Mouse (Mus musculus): ENCODE measurements around the gene Zeb2. TPM values are rescaled to one million over a fixed set of nuclear protein-coding genes. Genes with fewer than 3 reads are reported as not detected.
A peak's percentile ranks its signal among the peaks of the same experiment; 100 is the strongest.

The Zeb2 gene
- polyA plus RNA-seq, 1 experiment, result 10.8 TPM

DNA sequence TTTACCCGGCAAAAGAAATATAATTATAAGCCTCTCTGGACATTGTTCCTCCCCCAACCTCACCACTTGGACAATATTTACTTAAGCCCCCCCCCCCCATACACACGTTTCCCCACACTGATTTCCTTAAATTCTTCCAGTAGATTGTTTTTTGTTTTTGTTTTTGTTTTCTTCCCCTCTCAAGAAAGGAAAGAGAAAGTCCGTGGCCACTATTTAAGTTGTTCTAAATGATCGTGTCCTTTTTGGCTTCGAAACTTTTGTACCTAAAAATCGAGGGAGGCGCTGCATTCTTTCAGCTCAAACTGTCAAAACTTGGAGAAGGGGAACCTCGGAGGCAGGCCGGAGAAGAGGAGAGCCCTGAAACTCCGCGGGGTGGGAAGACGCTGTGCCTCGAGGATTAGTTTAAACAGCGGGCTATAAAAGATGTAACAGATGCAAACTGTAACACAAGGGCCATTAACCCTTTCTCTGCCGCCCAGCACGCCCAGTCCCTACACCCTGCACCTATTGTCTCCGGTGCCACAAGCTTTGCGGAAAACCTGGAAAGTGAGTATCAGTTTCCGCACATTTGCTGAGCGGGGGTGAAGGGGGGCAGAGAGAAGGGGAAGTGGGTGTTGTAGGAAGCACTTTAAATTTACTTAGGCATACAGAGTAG lies 6.3 kb downstream of the Zeb2 start:
- peak overlapping the region; percentile 87 for H3K4me3 ChIP-seq
- H3K79me2 ChIP-seq (ENCODE audit: control insufficient read depth, insufficient read depth), result peaks cover 61% of the 10 kb centered on the region
- no peak overlapping the region for H3ac ChIP-seq (ENCODE audit: control insufficient read depth, insufficient read length)
- peak overlapping the region; percentile 98 for H3K4me2 ChIP-seq (ENCODE audit: low read depth)
- H3K27me3 ChIP-seq (ENCODE audit: control insufficient read depth, insufficient read depth, insufficient read length), result no peaks in the 10 kb centered on the region
- TF ChIP-seq MYOG (IDR thresholded peaks at IDR 0.05; ENCODE audit: control insufficient read depth in 1 of 3, insufficient read depth in 1 of 3, insufficient read length in 2 of 3, low read depth in 2 of 3) (peak in 2 of 3 experiments; percentile 5 to 75), SRF (IDR thresholded peaks at IDR 0.05; ENCODE audit: control insufficient read depth, insufficient read length, low read depth) (no peak), TCF3 (IDR thresholded peaks at IDR 0.05; ENCODE audit: insufficient read length, low read depth) (no peak), MYOD1 (IDR thresholded peaks at IDR 0.05; ENCODE audit: control insufficient read depth in 1 of 3, insufficient read length in 2 of 3, low read depth in 2 of 3) (peak in 2 of 3 experiments; percentile 33 to 59), CEBPB (IDR thresholded peaks at IDR 0.05; ENCODE audit: insufficient read depth, poor library complexity, severe bottlenecking) (no peak), REST (IDR thresholded peaks at IDR 0.05; ENCODE audit: insufficient read depth, insufficient read length) (no peak), USF1 (IDR thresholded peaks at IDR 0.05; ENCODE audit: low read depth) (no peak), TCF12 (IDR thresholded peaks at IDR 0.05; ENCODE audit: insufficient read depth, poor library complexity, severe bottlenecking) (peak; percentile 9), POLR2AphosphoS2 (IDR thresholded peaks at IDR 0.05; ENCODE audit: insufficient read length, low read depth) (peak; percentile 26), E2F4 (IDR thresholded peaks at IDR 0.05; ENCODE audit: insufficient read depth) (no peak), POLR2A (IDR thresholded peaks at IDR 0.05; ENCODE audit: insufficient read length, low read depth) (peak; percentile 51), MAX (IDR thresholded peaks at IDR 0.05; ENCODE audit: low read depth) (no peak)
- H3K36me3 ChIP-seq (ENCODE audit: control insufficient read depth, insufficient read depth), result no peaks in the 10 kb centered on the region

DNA sequence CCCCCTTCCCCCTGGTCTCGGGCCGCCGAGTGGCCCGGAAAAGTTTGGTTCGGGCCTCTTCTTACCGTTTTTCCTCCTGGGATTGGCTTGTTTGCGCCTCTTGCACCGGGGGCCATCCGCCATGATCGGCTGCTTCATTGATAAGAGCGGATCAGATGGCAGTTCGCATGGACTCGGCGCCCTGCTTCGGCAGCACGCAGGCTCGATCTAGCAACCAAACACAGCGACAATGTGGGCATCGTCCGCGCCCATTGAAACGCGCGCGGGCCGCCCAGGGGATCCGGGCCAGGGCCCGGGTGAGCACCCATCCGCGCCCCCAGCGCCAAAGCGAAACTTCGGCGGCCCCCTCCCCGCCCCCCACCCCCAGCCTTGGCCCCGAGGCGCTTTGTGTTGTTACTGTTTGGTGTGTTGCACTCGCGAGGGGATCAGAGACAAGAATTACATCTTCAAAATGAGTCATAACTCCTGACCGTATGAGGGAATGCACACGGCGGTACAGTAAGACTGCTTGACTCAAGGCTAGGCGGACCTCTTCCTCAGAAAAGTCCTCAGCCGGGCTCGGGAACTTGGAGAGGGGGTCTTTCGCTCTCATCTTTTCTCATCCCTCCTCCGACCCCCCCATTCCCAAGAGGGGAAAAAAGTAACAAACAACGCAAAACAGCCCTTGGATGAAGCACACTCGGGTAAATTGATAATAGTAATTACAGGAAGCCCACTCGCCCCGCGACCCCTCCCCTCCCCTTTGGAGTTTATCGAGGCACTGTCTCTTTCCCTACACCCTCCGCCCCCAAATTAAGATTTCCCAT lies 7.0 kb downstream of the Zeb2 start:
- Histone ChIP-seq H3K27me3 (ENCODE audit: control insufficient read depth, insufficient read depth, insufficient read length) (no peaks in the 10 kb centered on the region), H3K79me2 (ENCODE audit: control insufficient read depth, insufficient read depth) (peaks cover 67% of the 10 kb centered on the region), H3K4me3 (peak overlapping the region; percentile 87), H3ac (ENCODE audit: control insufficient read depth, insufficient read length) (peak overlapping the region; percentile 99), H3K36me3 (ENCODE audit: control insufficient read depth, insufficient read depth) (no peaks in the 10 kb centered on the region), H3K4me2 (ENCODE audit: low read depth) (peak overlapping the region; percentile 98)
- TF ChIP-seq E2F4 (IDR thresholded peaks at IDR 0.05; ENCODE audit: insufficient read depth), result no peak
- peak; percentile 45 for TF ChIP-seq POLR2A (IDR thresholded peaks at IDR 0.05; ENCODE audit: insufficient read length, low read depth)
- no peak for TF ChIP-seq USF1 (IDR thresholded peaks at IDR 0.05; ENCODE audit: low read depth)
- no peak for TF ChIP-seq MYOD1 (IDR thresholded peaks at IDR 0.05; ENCODE audit: control insufficient read depth in 1 of 3, insufficient read length in 2 of 3, low read depth in 2 of 3)
- no peak for TF ChIP-seq SRF (IDR thresholded peaks at IDR 0.05; ENCODE audit: control insufficient read depth, insufficient read length, low read depth)
- no peak for TF ChIP-seq CEBPB (IDR thresholded peaks at IDR 0.05; ENCODE audit: insufficient read depth, poor library complexity, severe bottlenecking)
- TF ChIP-seq REST (IDR thresholded peaks at IDR 0.05; ENCODE audit: insufficient read depth, insufficient read length), result no peak
- TF ChIP-seq MYOG (IDR thresholded peaks at IDR 0.05; ENCODE audit: control insufficient read depth in 1 of 3, insufficient read depth in 1 of 3, insufficient read length in 2 of 3, low read depth in 2 of 3), result peak in 1 of 3 experiments; percentile 2
- no peak for TF ChIP-seq TCF12 (IDR thresholded peaks at IDR 0.05; ENCODE audit: insufficient read depth, poor library complexity, severe bottlenecking)
- TF ChIP-seq MAX (IDR thresholded peaks at IDR 0.05; ENCODE audit: low read depth), result no peak
- TF ChIP-seq POLR2AphosphoS2 (IDR thresholded peaks at IDR 0.05; ENCODE audit: insufficient read length, low read depth), result peak; percentile 6
- no peak for TF ChIP-seq TCF3 (IDR thresholded peaks at IDR 0.05; ENCODE audit: insufficient read length, low read depth)

DNA sequence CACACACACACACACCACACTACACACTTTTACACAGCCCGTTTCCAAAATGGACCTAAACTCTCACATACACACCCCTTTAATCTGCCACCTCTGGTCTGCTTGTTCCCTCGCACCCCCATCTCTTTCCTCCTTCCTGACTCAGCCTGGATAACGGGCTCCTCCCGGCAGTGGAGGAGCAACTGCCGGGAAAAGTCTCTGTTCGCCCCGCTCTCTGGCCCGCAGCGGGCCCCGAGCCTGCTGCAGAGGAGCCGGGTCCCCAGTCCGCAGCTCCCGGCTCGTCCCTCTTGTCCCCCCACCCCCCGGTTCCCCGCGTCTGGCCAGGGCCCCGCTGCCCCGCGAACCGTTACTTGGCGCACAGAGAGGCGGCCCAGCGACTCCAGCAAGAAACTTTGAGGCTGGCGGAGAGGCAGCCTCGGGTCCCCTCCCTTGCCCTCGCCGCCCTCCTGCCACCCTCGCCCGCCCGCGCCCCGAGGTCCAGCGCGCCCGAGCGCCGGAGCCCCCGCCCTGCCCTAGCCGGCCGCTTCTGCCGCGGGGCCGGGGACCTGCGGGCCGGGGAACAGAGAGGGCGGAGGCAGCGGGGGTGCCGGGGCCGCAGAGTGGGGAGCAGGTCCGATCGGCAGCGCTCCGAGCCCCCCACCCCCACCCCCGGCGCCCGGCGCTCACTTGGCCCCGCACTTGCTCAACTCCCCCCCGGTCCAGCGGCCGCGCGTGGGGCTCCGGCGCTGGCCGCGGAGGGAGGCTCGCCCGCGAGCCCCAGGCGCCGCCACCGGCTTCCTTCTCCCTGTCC lies 7.8 kb downstream of the Zeb2 start:
- Histone ChIP-seq H3K79me2 (ENCODE audit: control insufficient read depth, insufficient read depth) (peaks cover 75% of the 10 kb centered on the region), H3K27me3 (ENCODE audit: control insufficient read depth, insufficient read depth, insufficient read length) (no peaks in the 10 kb centered on the region), H3ac (ENCODE audit: control insufficient read depth, insufficient read length) (peak overlapping the region; percentile 99), H3K4me2 (ENCODE audit: low read depth) (peak overlapping the region; percentile 80), H3K36me3 (ENCODE audit: control insufficient read depth, insufficient read depth) (no peaks in the 10 kb centered on the region), H3K4me3 (peak overlapping the region; percentile 87)
- no peak for TF ChIP-seq USF1 (IDR thresholded peaks at IDR 0.05; ENCODE audit: low read depth)
- no peak for TF ChIP-seq CEBPB (IDR thresholded peaks at IDR 0.05; ENCODE audit: insufficient read depth, poor library complexity, severe bottlenecking)
- no peak for TF ChIP-seq TCF3 (IDR thresholded peaks at IDR 0.05; ENCODE audit: insufficient read length, low read depth)
- no peak for TF ChIP-seq POLR2A (IDR thresholded peaks at IDR 0.05; ENCODE audit: insufficient read length, low read depth)
- TF ChIP-seq REST (IDR thresholded peaks at IDR 0.05; ENCODE audit: insufficient read depth, insufficient read length), result no peak
- TF ChIP-seq SRF (IDR thresholded peaks at IDR 0.05; ENCODE audit: control insufficient read depth, insufficient read length, low read depth), result no peak
- no peak for TF ChIP-seq MYOD1 (IDR thresholded peaks at IDR 0.05; ENCODE audit: control insufficient read depth in 1 of 3, insufficient read length in 2 of 3, low read depth in 2 of 3)
- no peak for TF ChIP-seq MAX (IDR thresholded peaks at IDR 0.05; ENCODE audit: low read depth)
- TF ChIP-seq TCF12 (IDR thresholded peaks at IDR 0.05; ENCODE audit: insufficient read depth, poor library complexity, severe bottlenecking), result no peak
- TF ChIP-seq MYOG (IDR thresholded peaks at IDR 0.05; ENCODE audit: control insufficient read depth in 1 of 3, insufficient read depth in 1 of 3, insufficient read length in 2 of 3, low read depth in 2 of 3), result no peak
- TF ChIP-seq POLR2AphosphoS2 (IDR thresholded peaks at IDR 0.05; ENCODE audit: insufficient read length, low read depth), result no peak
- no peak for TF ChIP-seq E2F4 (IDR thresholded peaks at IDR 0.05; ENCODE audit: insufficient read depth)
